Mouse (Mus musculus) heart, embryonic 13.5 days (tissue): Measurements from ENCODE around the gene Dnajb14. TPM values are rescaled to one million over a fixed set of nuclear protein-coding genes. Genes with fewer than 3 reads are reported as not detected.
A peak's percentile ranks its signal among the peaks of the same experiment; 100 is the strongest.

Experiments used
- ATAC-seq: fragments of 200-750 bp; cut with Nextera tagmentation; 2 replicates; pipeline ENCODE4 v1.8.0; 2017; ENCODE audit warnings: moderate TSS enrichment; ENCODE audit not compliant: insufficient number of reproducible peaks, low FRiP score, low TSS enrichment; ENCODE audit errors: extremely low read depth
- H3K27ac ChIP-seq: fragments of 300-500 bp; sonication (generic); replicated peaks from 2 replicates; pipeline ENCODE4 v1.5.1; 2015; ENCODE audit warnings: moderate library complexity, mild to moderate bottlenecking, inconsistent platforms
- H3K27me3 ChIP-seq: fragments of 300-500 bp; sonication (generic); replicated peaks from 2 replicates; pipeline ENCODE4 v1.6.1; 2015; ENCODE audit warnings: mild to moderate bottlenecking, inconsistent platforms
- H3K36me3 ChIP-seq: fragments of 300-500 bp; sonication (generic); 2 replicates; pipeline ENCODE4 v1.6.1; 2015; ENCODE audit warnings: mild to moderate bottlenecking, inconsistent platforms
- H3K4me1 ChIP-seq: fragments of 300-500 bp; sonication (generic); 2 replicates; pipeline ENCODE4 v1.6.1; 2015; ENCODE audit warnings: inconsistent platforms
- H3K4me2 ChIP-seq: fragments of 300-500 bp; sonication (generic); 2 replicates; pipeline ENCODE4 v1.6.1; 2015; ENCODE audit warnings: inconsistent platforms, mild to moderate bottlenecking, moderate library complexity
- H3K4me3 ChIP-seq: fragments of 300-500 bp; sonication (generic); 2 replicates; pipeline ENCODE4 v1.5.1; 2015; ENCODE audit warnings: moderate library complexity, mild to moderate bottlenecking, inconsistent platforms
- H3K9ac ChIP-seq: fragments of 300-500 bp; sonication (generic); 2 replicates; pipeline ENCODE4 v1.6.1; 2015; ENCODE audit warnings: inconsistent platforms, mild to moderate bottlenecking, moderate library complexity
- H3K9me3 ChIP-seq: fragments of 300-500 bp; sonication (generic); 2 replicates; pipeline ENCODE4 v1.6.1; 2016; ENCODE audit warnings: inconsistent platforms
- whole genome bisulfite sequencing: fragments of 180-500 bp; shearing (Covaris S2); methylation state at CpG from one replicate; pipeline ENCODE4 v1.1.7; 2015; ENCODE audit warnings: mixed read lengths; 5-methylcytosine and 5-hydroxymethylcytosine counted together
- polyA plus RNA-seq: library from polyadenylated mRNA; unstranded; fragments of >200 nt; fragmentation: Nextera tagmentation; extraction: Ambion mirVana; gene quantifications from 2 replicates; pipeline ENCODE4 v1.2.1, GENCODE M21; 2015

Gene Dnajb14
- polyA plus RNA-seq, result 7.4 and 9.9 TPM in 2 replicates

DNA sequence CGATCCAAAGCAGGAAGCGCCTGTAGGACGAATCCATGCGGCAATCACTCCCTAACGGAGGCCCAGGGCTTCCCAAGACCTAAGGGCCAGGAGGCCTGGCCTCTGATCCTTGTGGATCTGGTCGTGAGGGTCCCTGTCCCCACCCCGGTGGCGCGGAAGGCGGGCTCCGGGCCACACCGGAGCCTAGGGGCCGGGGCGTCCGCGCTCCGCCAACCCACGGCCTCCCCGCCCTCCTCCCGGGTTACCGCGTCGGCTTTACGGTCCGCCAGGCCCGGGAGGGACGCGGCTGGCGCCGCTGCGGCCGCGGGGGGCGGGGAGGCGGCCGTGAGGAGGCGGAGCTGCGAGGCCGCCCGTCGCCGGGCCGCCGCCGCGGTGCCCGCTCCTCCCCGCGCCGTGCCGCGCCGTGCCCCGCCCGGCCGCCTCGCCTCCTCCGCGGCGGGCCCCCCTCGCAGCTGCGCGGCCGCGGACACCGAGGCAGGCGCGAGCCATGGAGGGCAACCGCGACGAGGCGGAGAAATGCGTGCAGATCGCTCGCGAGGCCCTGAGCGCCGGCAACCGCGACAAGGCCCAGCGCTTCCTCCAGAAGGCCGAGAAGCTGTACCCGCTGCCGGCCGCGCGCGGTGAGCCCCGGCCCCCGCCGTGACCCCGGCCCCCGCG lies at the start of gene Dnajb14:
Dnajb14 (plus strand) TSS at position 239 of the 657 bp plus-strand sequence.
- H3K4me1 ChIP-seq, result peaks cover 32% of the 10 kb centered on the region
- H3K27ac ChIP-seq, result peak within 1 kb of the TSS; percentile 99
- peak; percentile 57 for ATAC-seq

GRCm38 (mm10) chr3:137818713-137819112 lies 48.8 kb upstream of the Dnajb14 start:
- no peaks in the 10 kb centered on the region for H3K36me3 ChIP-seq

More for the DNA sequence above, at the start of gene Dnajb14:
- under 1% methylated on average over 81 of the region's 94 CpGs for WGBS
- H3K4me2 ChIP-seq, result peak within 1 kb of the TSS; percentile 76
- H3K9me3 ChIP-seq, result no peaks in the 10 kb centered on the region
- H3K36me3 ChIP-seq, result peaks cover 16% of the 10 kb centered on the region
- no peaks in the 10 kb centered on the region for H3K27me3 ChIP-seq
- H3K9ac ChIP-seq, result peak within 1 kb of the TSS; percentile 99
- H3K4me3 ChIP-seq, result peak within 1 kb of the TSS; percentile 93

DNA sequence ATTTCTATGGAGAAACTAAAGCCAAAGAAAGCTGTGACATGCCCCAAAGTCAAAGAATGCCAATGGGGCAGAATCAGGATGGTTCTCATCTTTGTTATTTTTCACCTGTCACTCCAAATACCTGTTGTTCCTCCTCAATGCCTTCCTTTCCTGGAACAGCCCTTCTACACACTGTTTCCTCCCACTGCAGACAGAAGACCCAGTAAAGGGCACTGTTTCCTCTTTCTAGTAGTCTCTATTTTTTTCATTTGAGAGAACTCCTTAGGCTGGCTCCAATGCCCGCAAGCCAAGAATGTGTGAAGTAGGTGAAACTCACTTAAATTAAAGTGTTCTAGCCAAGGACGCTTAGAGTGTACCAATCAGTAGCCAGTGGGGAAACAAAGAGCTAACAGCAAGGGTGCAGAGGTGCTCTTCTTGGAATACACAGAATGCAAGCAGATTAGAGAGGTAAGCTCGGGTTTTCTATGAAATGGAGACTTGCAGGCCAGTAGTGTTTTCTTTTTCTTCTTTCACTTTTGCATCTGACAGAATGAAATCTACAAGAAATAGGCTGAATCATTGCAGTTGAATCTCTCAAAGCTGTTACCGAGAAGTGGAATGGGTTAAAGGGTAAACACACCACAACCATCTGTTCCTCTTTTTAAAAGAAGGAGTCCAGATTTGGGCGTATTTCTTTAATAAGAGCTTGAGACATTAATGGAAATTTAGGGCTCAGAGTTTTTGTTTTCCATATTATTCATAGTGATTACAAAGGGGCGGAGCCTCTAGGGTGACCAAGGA lies 46.6 kb upstream of the Dnajb14 start:
- Histone ChIP-seq H3K27ac (no peak overlapping the region), H3K36me3 (no peaks in the 10 kb centered on the region), H3K27me3 (no peaks in the 10 kb centered on the region), H3K9me3 (no peaks in the 10 kb centered on the region), H3K9ac (no peak overlapping the region), H3K4me2 (no peak overlapping the region), H3K4me3 (no peak overlapping the region), H3K4me1 (no peaks in the 10 kb centered on the region)
- WGBS, result 69% methylated on average over 6 of the region's 6 CpGs
- ATAC-seq, result no peak

More at GRCm38 (mm10) chr3:137818713-137819112, 48.8 kb upstream of the Dnajb14 start:
- no peak for ATAC-seq
- Histone ChIP-seq H3K9me3 (no peaks in the 10 kb centered on the region), H3K9ac (no peak overlapping the region), H3K4me2 (no peak overlapping the region), H3K27ac (no peak overlapping the region), H3K27me3 (no peaks in the 10 kb centered on the region), H3K4me3 (no peak overlapping the region), H3K4me1 (no peaks in the 10 kb centered on the region)
- WGBS, result 34% methylated on average over 4 of the region's 4 CpGs

DNA sequence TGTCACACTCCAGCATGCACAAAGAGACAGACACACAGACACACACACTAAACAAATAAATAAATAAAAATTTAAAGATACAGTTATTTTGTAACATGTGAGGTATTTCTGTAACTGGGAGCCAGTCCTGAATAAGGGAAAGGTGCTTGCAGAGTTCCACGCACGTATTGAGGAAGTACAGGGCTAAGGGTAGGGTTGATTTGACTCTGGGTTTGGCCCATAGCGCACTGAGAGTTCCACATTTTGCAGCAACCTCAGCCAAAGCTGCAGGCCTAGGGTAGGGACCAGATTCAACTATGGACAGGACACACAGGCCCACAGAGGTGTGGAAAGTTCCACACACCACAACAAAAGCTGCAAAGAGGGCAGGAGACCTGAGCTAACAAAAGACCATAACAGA lies 44.2 kb upstream of the Dnajb14 start:
- no peak overlapping the region for H3K9ac ChIP-seq

DNA sequence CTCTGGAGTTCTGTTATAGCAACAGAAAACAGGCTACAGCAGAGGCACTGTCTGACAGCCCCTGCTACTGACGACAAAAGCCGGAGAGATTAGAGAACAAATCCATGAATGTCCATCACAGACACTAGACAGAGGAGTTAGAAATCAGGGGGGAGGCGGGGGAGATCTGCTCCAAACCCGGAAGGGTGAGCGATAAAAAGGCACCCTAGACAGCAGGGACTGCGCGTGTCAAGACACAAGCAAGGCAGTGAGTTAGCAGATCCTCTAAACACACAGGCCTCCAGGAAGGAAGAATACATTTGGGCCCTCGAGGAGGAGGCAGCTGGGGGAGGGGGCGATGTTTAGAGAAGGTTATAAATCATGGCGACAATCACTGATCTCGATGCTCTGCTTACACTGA lies 39.8 kb upstream of the Dnajb14 start:
- 32% methylated on average over 11 of the region's 11 CpGs for WGBS
- Histone ChIP-seq H3K27ac (peak overlapping the region; percentile 81), H3K9ac (peak overlapping the region; percentile 52; the same call in 1 of the 2 replicates), H3K9me3 (no peaks in the 10 kb centered on the region), H3K4me1 (peaks cover 14% of the 10 kb centered on the region), H3K36me3 (no peaks in the 10 kb centered on the region), H3K27me3 (no peaks in the 10 kb centered on the region), H3K4me2 (peak overlapping the region; percentile 8; the same call in 1 of the 2 replicates), H3K4me3 (no peak overlapping the region)
- no peak for ATAC-seq

More for the DNA sequence above, 44.2 kb upstream of the Dnajb14 start:
- ATAC-seq, result no peak
- no peaks in the 10 kb centered on the region for H3K27me3 ChIP-seq
- no peak overlapping the region for H3K27ac ChIP-seq
- no peak overlapping the region for H3K4me2 ChIP-seq
- H3K4me1 ChIP-seq, result peaks cover 14% of the 10 kb centered on the region
- WGBS, result 80% methylated on average over 3 of the region's 3 CpGs
- no peaks in the 10 kb centered on the region for H3K36me3 ChIP-seq
- no peak overlapping the region for H3K4me3 ChIP-seq
- H3K9me3 ChIP-seq, result no peaks in the 10 kb centered on the region

GRCm38 (mm10) chr3:137831156-137831555 lies 36.3 kb upstream of the Dnajb14 start:
- Histone ChIP-seq H3K9ac (no peak overlapping the region), H3K4me1 (peaks cover 18% of the 10 kb centered on the region), H3K27ac (no peak overlapping the region), H3K4me2 (no peak overlapping the region), H3K27me3 (no peaks in the 10 kb centered on the region), H3K36me3 (no peaks in the 10 kb centered on the region), H3K4me3 (no peak overlapping the region), H3K9me3 (no peaks in the 10 kb centered on the region)
- no peak for ATAC-seq
- 82% methylated on average over 2 of the region's 2 CpGs for WGBS

DNA sequence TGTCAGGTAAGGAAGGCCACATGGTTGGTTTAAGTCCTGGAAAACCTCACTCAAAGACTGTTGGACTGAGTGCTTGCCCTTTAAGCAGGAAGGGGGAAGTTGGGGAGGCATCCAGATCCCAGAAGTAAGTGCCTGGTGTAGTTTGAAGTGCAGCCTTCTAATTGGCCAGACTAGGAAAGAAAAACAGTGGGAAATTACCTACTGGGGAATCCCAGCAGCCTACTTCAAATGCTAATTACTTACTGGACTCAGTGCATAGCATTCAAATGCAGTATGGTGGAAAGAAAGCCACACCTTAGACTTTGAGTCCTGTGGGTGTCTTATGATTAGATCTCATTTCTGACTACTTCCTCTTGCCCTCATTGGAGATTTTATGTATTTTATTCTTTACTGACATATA lies 34.3 kb upstream of the Dnajb14 start:
- no peak for ATAC-seq
- H3K36me3 ChIP-seq, result no peaks in the 10 kb centered on the region
- H3K27ac ChIP-seq, result no peak overlapping the region
- no peak overlapping the region for H3K4me3 ChIP-seq
- H3K27me3 ChIP-seq, result no peaks in the 10 kb centered on the region
- no peak overlapping the region for H3K9ac ChIP-seq
- no peak overlapping the region for H3K4me2 ChIP-seq
- H3K9me3 ChIP-seq, result no peaks in the 10 kb centered on the region
- peaks cover 6% of the 10 kb centered on the region for H3K4me1 ChIP-seq

- no peak overlapping the region for H3K4me2 ChIP-seq
- no peaks in the 10 kb centered on the region for H3K36me3 ChIP-seq
- no peak overlapping the region for H3K27ac ChIP-seq
- H3K4me1 ChIP-seq, result peaks cover 6% of the 10 kb centered on the region
- no peak for ATAC-seq
- H3K4me3 ChIP-seq, result no peak overlapping the region
- no peak overlapping the region for H3K9ac ChIP-seq
- no peaks in the 10 kb centered on the region for H3K9me3 ChIP-seq
- no peaks in the 10 kb centered on the region for H3K27me3 ChIP-seq
- 79% methylated on average over 4 of the region's 4 CpGs for WGBS
These were observed 33.8 kb upstream of the Dnajb14 start for GRCm38 (mm10) chr3:137833698-137834097.

DNA sequence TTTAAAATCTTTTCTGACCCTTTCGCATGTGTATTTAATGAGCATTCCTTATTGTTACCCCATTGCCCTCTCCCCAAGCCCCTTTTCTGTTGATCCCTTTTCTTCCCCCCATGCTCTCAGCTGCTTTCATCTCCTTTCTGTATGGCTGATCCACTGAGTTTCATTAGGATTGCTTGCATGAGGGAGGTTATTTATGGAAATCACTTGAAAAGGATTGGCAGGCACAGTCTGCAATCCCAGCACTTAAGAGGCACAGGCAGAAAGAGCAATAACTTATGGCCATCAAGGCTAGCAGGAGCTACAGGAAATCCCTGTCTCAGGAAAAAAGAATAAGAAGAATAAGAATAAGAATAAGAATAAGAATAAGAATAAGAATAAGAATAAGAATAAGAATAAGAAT lies 30.9 kb upstream of the Dnajb14 start:
- WGBS, result 50% methylated on average over 1 of the region's 1 CpGs
- no peak overlapping the region for H3K4me3 ChIP-seq
- H3K4me1 ChIP-seq, result peaks cover 6% of the 10 kb centered on the region
- peak overlapping the region; percentile 58 for H3K27ac ChIP-seq
- no peaks in the 10 kb centered on the region for H3K36me3 ChIP-seq
- no peak for ATAC-seq
- H3K9ac ChIP-seq, result no peak overlapping the region
- H3K27me3 ChIP-seq, result no peaks in the 10 kb centered on the region
- no peak overlapping the region for H3K4me2 ChIP-seq
- no peaks in the 10 kb centered on the region for H3K9me3 ChIP-seq

GRCm38 (mm10) chr3:137838160-137838559 lies 29.3 kb upstream of the Dnajb14 start:
- no peaks in the 10 kb centered on the region for H3K36me3 ChIP-seq
- no peaks in the 10 kb centered on the region for H3K9me3 ChIP-seq
- peaks cover 6% of the 10 kb centered on the region for H3K4me1 ChIP-seq
- H3K4me3 ChIP-seq, result no peak overlapping the region
- ATAC-seq, result no peak
- H3K4me2 ChIP-seq, result no peak overlapping the region
- no peak overlapping the region for H3K27ac ChIP-seq
- H3K9ac ChIP-seq, result no peak overlapping the region
- no peaks in the 10 kb centered on the region for H3K27me3 ChIP-seq

DNA sequence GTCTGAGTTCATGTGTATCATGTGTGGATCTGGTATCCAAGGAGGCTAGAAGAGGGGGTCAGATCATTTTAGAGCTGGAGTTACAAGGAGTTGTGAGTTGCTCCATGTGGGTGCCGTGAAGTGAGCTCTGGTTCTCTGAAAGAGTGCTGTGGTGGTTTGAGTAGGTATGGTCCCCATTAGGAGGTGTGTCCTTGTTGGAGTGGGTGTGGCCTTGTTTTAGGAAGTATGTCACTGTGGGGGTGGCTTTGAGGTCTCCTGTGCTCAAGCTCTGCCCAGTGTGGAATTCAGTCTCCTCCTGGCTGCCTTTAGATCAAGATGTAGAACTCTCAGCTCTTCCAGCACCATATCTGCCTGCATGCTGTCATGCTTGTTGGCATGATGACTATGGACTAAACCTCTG lies 24.5 kb upstream of the Dnajb14 start:
- 85% methylated on average over 1 of the region's 1 CpGs for WGBS
- Histone ChIP-seq H3K4me1 (no peaks in the 10 kb centered on the region), H3K27me3 (no peaks in the 10 kb centered on the region), H3K36me3 (no peaks in the 10 kb centered on the region), H3K4me2 (no peak overlapping the region), H3K27ac (no peak overlapping the region), H3K9ac (no peak overlapping the region), H3K4me3 (no peak overlapping the region), H3K9me3 (no peaks in the 10 kb centered on the region)
- no peak for ATAC-seq
